In the genomic region with DNA sequence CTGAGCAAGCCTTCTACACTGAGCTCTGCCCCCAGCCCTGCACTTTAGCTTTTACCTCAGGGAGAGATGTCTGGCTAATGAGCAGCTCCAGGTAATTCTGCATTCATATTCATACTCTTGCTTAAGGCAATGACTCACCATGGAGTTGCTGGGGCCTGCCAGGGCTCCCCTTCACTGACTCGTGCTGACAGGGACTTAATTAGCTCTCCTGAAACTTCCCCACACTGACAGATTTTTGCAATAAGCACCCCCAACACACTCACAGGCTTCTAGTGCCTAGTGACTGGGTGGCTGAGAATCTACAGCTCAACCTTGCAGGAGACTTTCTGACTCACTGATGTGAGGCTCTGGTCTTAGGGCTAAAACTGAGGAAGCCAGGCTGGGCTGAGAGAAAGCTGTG, we compare ENCODE assay signal across 29 mouse cellular contexts.
DNase-seq lines count a peak whose midpoint lies in the region; ATAC-seq and TF ChIP-seq lines count a peak whose summit lies in the region.
"Had no signal": no experiment of that assay in that cellular context is flagged by ENCODE, and none has a peak within 500 bp of the region (broad histone marks: within the 10 kb centered on the region; RNA-seq: fewer than 3 reads in every experiment).

No protein-coding gene starts in this region.

- H3K27ac ChIP-seq in forebrain, postnatal 0 days (ENCODE audit: low read depth, low read length) = no peak overlapping the region
- no peak overlapping the region for H3K27ac ChIP-seq in forebrain, embryonic 16.5 days (ENCODE audit: low read length)
- H3K27ac ChIP-seq in midbrain, embryonic 16.5 days (ENCODE audit: low read length) = no peak overlapping the region
- H3K27ac ChIP-seq in midbrain, postnatal 0 days (ENCODE audit: low read depth, low read length) = no peak overlapping the region
- H3K27ac ChIP-seq: forebrain, embryonic 13.5 days; heart, embryonic 13.5 days; hindbrain, embryonic 13.5 days; layer of hippocampus, adult 2 months; limb, embryonic 12.5 days; midbrain, embryonic 12.5 days; neural tube, embryonic 13.5 days had no signal

- H3K4me3 ChIP-seq in forebrain, postnatal 0 days (ENCODE audit: low read depth, low read length) = no peak overlapping the region
- H3K4me3 ChIP-seq in forebrain, embryonic 16.5 days (replicated peaks; ENCODE audit: low read length) = no peak overlapping the region
- H3K4me3 ChIP-seq in midbrain, embryonic 16.5 days (ENCODE audit: low read depth, low read length) = no peak overlapping the region
- H3K4me3 ChIP-seq in midbrain, postnatal 0 days (ENCODE audit: low read depth, low read length) = no peak overlapping the region
- H3K4me3 ChIP-seq: forebrain, embryonic 13.5 days; heart, embryonic 13.5 days; hindbrain, embryonic 13.5 days; layer of hippocampus, adult 2 months; limb, embryonic 12.5 days; midbrain, embryonic 12.5 days; neural tube, embryonic 13.5 days had no signal

- WGBS in forebrain, postnatal 0 days = 28% methylated on average over 1 of the region's 1 CpGs
- WGBS in forebrain, embryonic 16.5 days = 15% methylated on average over 1 of the region's 1 CpGs
- WGBS in midbrain, embryonic 16.5 days = 24% methylated on average over 1 of the region's 1 CpGs
- 24% methylated on average over 1 of the region's 1 CpGs for WGBS in midbrain, postnatal 0 days

- no peak for DNase-seq in forebrain, postnatal 0 days
- DNase-seq in midbrain, postnatal 0 days (ENCODE audit: low spot score) = no peak
- DNase-seq in NIH3T3 (ENCODE audit: low read depth) = peak; percentile 75
- DNase-seq in fibroblast of lung, adult 2 months (ENCODE audit: low read depth) = peak; percentile 38
- no peak for DNase-seq in natural killer cell, adult 2 months (ENCODE audit: low spot score in 2 of 2)
- DNase-seq: adrenal gland, adult 8-10 months; cerebellum, adult 8-10 months; gastrocnemius, postnatal 25 days; heart, adult 18-20 months; heart, postnatal 14 days; kidney, adult 18-20 months; kidney, postnatal 10 days; liver, postnatal 0 days; lung, postnatal 10 days; retina, postnatal 1 day; thymus, postnatal 25 days had no signal

- no peak for TF ChIP-seq CTCF in forebrain, postnatal 0 days (IDR thresholded peaks at IDR 0.05; ENCODE audit: low read depth)
- TF ChIP-seq CTCF in midbrain, postnatal 0 days (IDR thresholded peaks at IDR 0.05) = no peak

- no peaks in the 10 kb centered on the region for H3K27me3 ChIP-seq in forebrain, postnatal 0 days (ENCODE audit: insufficient read depth, low read length)
- H3K27me3 ChIP-seq in forebrain, embryonic 16.5 days (replicated peaks; ENCODE audit: control insufficient read depth, insufficient read depth, low read length) = no peaks in the 10 kb centered on the region
- H3K27me3 ChIP-seq in midbrain, embryonic 16.5 days (ENCODE audit: control insufficient read depth, insufficient read depth, low read depth, low read length) = no peaks in the 10 kb centered on the region
- H3K27me3 ChIP-seq in midbrain, postnatal 0 days (ENCODE audit: insufficient read depth, low read length) = no peaks in the 10 kb centered on the region
- H3K27me3 ChIP-seq: forebrain, embryonic 13.5 days; heart, embryonic 13.5 days; hindbrain, embryonic 13.5 days; limb, embryonic 12.5 days; midbrain, embryonic 12.5 days; neural tube, embryonic 13.5 days had no signal

- H3K36me3 ChIP-seq in forebrain, postnatal 0 days (ENCODE audit: insufficient read depth) = no peaks in the 10 kb centered on the region
- H3K36me3 ChIP-seq in forebrain, embryonic 16.5 days (ENCODE audit: control insufficient read depth, insufficient read depth) = no peaks in the 10 kb centered on the region
- H3K36me3 ChIP-seq in midbrain, embryonic 16.5 days (ENCODE audit: control insufficient read depth, insufficient read depth, low read length) = no peaks in the 10 kb centered on the region
- H3K36me3 ChIP-seq in midbrain, postnatal 0 days (ENCODE audit: insufficient read depth, low read length) = no peaks in the 10 kb centered on the region
- H3K36me3 ChIP-seq: heart, embryonic 13.5 days; hindbrain, embryonic 13.5 days; limb, embryonic 12.5 days; midbrain, embryonic 12.5 days; neural tube, embryonic 13.5 days had no signal

- H3K4me2 ChIP-seq in forebrain, postnatal 0 days (ENCODE audit: low read depth) = no peak overlapping the region
- no peak overlapping the region for H3K4me2 ChIP-seq in forebrain, embryonic 16.5 days (ENCODE audit: low read length)
- no peak overlapping the region for H3K4me2 ChIP-seq in midbrain, embryonic 16.5 days (ENCODE audit: low read length)
- H3K4me2 ChIP-seq in midbrain, postnatal 0 days (ENCODE audit: low read depth, low read length, poor library complexity, severe bottlenecking) = no peak overlapping the region
- H3K4me2 ChIP-seq: forebrain, embryonic 13.5 days; heart, embryonic 13.5 days; hindbrain, embryonic 13.5 days; limb, embryonic 12.5 days; liver, embryonic 11.5 days; midbrain, embryonic 12.5 days; neural tube, embryonic 13.5 days had no signal

- no peak overlapping the region for H3K9ac ChIP-seq in forebrain, postnatal 0 days
- H3K9ac ChIP-seq in forebrain, embryonic 16.5 days (replicated peaks; ENCODE audit: low read depth, low read length) = no peak overlapping the region
- H3K9ac ChIP-seq in midbrain, embryonic 16.5 days (ENCODE audit: low read depth, low read length) = no peak overlapping the region
- no peak overlapping the region for H3K9ac ChIP-seq in midbrain, postnatal 0 days (replicated peaks; ENCODE audit: low read length, poor library complexity, severe bottlenecking)
- H3K9ac ChIP-seq: forebrain, embryonic 13.5 days; heart, embryonic 13.5 days; hindbrain, embryonic 13.5 days; limb, embryonic 12.5 days; liver, postnatal 0 days; midbrain, embryonic 12.5 days; neural tube, embryonic 13.5 days had no signal

- no peaks in the 10 kb centered on the region for H3K9me3 ChIP-seq in forebrain, postnatal 0 days (ENCODE audit: low read length)
- H3K9me3 ChIP-seq in forebrain, embryonic 16.5 days (ENCODE audit: control insufficient read depth, low read length) = no peaks in the 10 kb centered on the region
- H3K9me3 ChIP-seq in midbrain, embryonic 16.5 days (replicated peaks; ENCODE audit: control insufficient read depth, low read length, poor library complexity, severe bottlenecking) = no peaks in the 10 kb centered on the region
- H3K9me3 ChIP-seq in midbrain, postnatal 0 days (ENCODE audit: low read length) = no peaks in the 10 kb centered on the region
- H3K9me3 ChIP-seq: hindbrain, embryonic 13.5 days; neural tube, embryonic 13.5 days had no signal

- no peaks in the 10 kb centered on the region for H3K4me1 ChIP-seq in forebrain, postnatal 0 days (ENCODE audit: insufficient read depth)
- H3K4me1 ChIP-seq in forebrain, embryonic 16.5 days (replicated peaks; ENCODE audit: control insufficient read depth, insufficient read depth, low read length) = no peaks in the 10 kb centered on the region
- no peaks in the 10 kb centered on the region for H3K4me1 ChIP-seq in midbrain, embryonic 16.5 days (ENCODE audit: control insufficient read depth, insufficient read depth, low read length)
- H3K4me1 ChIP-seq in midbrain, postnatal 0 days (ENCODE audit: insufficient read depth, low read length) = no peaks in the 10 kb centered on the region
- H3K4me1 ChIP-seq: forebrain, embryonic 13.5 days; hindbrain, embryonic 13.5 days; limb, embryonic 12.5 days; midbrain, embryonic 12.5 days; neural tube, embryonic 13.5 days had no signal

- peak; percentile 36; the same call in 1 of the 2 replicates for ATAC-seq in forebrain, postnatal 0 days
- ATAC-seq in forebrain, embryonic 16.5 days = no peak
- peak; percentile 54; the same call in 1 of the 2 replicates for ATAC-seq in midbrain, embryonic 16.5 days
- no peak for ATAC-seq in midbrain, postnatal 0 days (ENCODE audit: low FRiP score)
- ATAC-seq in megakaryocyte progenitor cell, adult 5-6 weeks (replicated peaks; ENCODE audit: poor library complexity) = no peak
- ATAC-seq: activated CD4-positive, CD25-positive, alpha-beta regulatory T cell, adult 4 months; forebrain, embryonic 13.5 days; inflammation-experienced regulatory T-cells, adult 6 months; liver, postnatal 0 days had no signal

Comparison
In these comparisons a context has a peak if more than half of its experiments do, and no peak if none do; other contexts are left out.
1. ATAC-seq: peak in forebrain, postnatal 0 days (single experiment) and midbrain, embryonic 16.5 days (single experiment); none in forebrain, embryonic 16.5 days (single experiment), midbrain, postnatal 0 days (single experiment) and megakaryocyte progenitor cell, adult 5-6 weeks (single experiment).
2. DNase-seq: peak in NIH3T3 (single experiment) and fibroblast of lung, adult 2 months (single experiment); none in forebrain, postnatal 0 days (single experiment), midbrain, postnatal 0 days (single experiment) and natural killer cell, adult 2 months (0 of 2).